Mouse (Mus musculus): ENCODE data around the gene Mcpt4. TPM values are rescaled to one million over a fixed set of nuclear protein-coding genes. Genes with fewer than 3 reads are reported as not detected.
"Not testable (repeated sequence)": the region's sequence is repeated elsewhere in the genome, so short reads cannot be mapped to it uniquely, and the experiment has no call there.

Mcpt4 gene
- polyA plus RNA-seq (2015; fragmentation: Nextera tagmentation; extraction: Ambion mirVana): 0.54 and 0.55 TPM in 2 replicates

GRCm38 (mm10) chr14:56062213-56062612 lies at the start of gene Mcpt4:
Mcpt4 (minus strand) TSS chr14:56062313.
- H3K4me1 ChIP-seq (ENCODE audit: control insufficient read depth, insufficient read depth, low read length); H3K36me3 ChIP-seq (ENCODE audit: control insufficient read depth, insufficient read depth); ATAC-seq (replicated peaks; ENCODE audit: extremely low read depth, insufficient read depth, low FRiP score); H3K9me3 ChIP-seq (replicated peaks; ENCODE audit: control insufficient read depth, low read length); H3K9ac ChIP-seq (ENCODE audit: low read length); H3K27ac ChIP-seq (ENCODE audit: low read length); H3K4me3 ChIP-seq (ENCODE audit: low read length); H3K4me2 ChIP-seq (ENCODE audit: low read depth, low read length); H3K27me3 ChIP-seq (ENCODE audit: control insufficient read depth, insufficient read depth, low read length): not testable (repeated sequence)
- WGBS: 35% methylated on average over 3 of the region's 3 CpGs

GRCm38 (mm10) chr14:56105447-56106180 lies 43.5 kb upstream of the Mcpt4 start:
- Histone ChIP-seq H3K4me2 (ENCODE audit: low read depth, low read length) (no peak overlapping the region), H3K9me3 (replicated peaks; ENCODE audit: control insufficient read depth, low read length) (no peaks in the 10 kb centered on the region), H3K4me3 (ENCODE audit: low read length) (no peak overlapping the region), H3K27me3 (ENCODE audit: control insufficient read depth, insufficient read depth, low read length) (no peaks in the 10 kb centered on the region), H3K4me1 (ENCODE audit: control insufficient read depth, insufficient read depth, low read length) (no peaks in the 10 kb centered on the region), H3K9ac (ENCODE audit: low read length) (no peak overlapping the region), H3K27ac (ENCODE audit: low read length) (no peak overlapping the region), H3K36me3 (ENCODE audit: control insufficient read depth, insufficient read depth) (no peaks in the 10 kb centered on the region)
- WGBS: 73% methylated on average over 13 of the region's 13 CpGs
- no peak for ATAC-seq (replicated peaks; ENCODE audit: extremely low read depth, insufficient read depth, low FRiP score)

DNA sequence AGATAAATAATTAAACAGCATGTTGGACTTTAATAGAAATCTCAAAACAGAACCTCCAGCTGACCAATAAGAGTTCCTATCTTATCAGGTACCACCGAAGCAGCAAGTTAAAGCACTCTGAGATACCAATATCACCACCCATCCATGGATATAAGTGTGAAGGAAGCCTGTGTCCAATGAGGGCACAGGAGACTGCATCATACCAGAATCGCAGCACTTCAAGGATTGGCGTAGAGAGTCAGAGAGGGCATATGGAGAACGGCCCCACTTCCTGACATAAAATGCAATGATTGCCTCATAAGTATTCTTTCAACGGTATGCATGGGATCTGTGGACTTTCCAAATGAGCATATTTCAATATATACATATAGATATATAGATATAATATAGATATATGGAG lies 42.9 kb upstream of the Mcpt4 start:
- Histone ChIP-seq H3K4me3 (ENCODE audit: low read length) (no peak overlapping the region), H3K27me3 (ENCODE audit: control insufficient read depth, insufficient read depth, low read length) (no peaks in the 10 kb centered on the region), H3K9ac (ENCODE audit: low read length) (no peak overlapping the region), H3K27ac (ENCODE audit: low read length) (no peak overlapping the region), H3K4me2 (ENCODE audit: low read depth, low read length) (no peak overlapping the region), H3K4me1 (ENCODE audit: control insufficient read depth, insufficient read depth, low read length) (no peaks in the 10 kb centered on the region), H3K9me3 (replicated peaks; ENCODE audit: control insufficient read depth, low read length) (no peaks in the 10 kb centered on the region), H3K36me3 (ENCODE audit: control insufficient read depth, insufficient read depth) (no peaks in the 10 kb centered on the region)
- no peak for ATAC-seq (replicated peaks; ENCODE audit: extremely low read depth, insufficient read depth, low FRiP score)
- 71% methylated on average over 5 of the region's 5 CpGs for WGBS

DNA sequence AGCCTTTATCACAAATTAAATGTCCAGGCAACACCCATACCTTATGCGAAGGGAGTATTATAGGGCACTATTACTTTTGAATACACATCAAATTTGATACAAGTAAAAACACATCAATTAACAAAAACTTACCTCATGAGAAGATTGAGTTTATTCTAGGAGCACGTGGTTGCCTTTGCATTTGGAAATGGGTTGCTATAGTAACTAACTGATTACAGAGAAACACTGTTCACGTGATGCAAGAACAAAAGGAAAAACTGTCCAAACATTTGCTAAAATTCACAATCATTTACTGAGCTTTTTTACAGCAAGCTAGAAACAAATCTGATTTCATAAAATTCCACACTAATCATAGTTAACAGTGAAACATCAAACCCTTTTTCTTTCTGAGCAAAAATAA lies 41.3 kb upstream of the Mcpt4 start:
- no peak overlapping the region for H3K4me2 ChIP-seq (ENCODE audit: low read depth, low read length)
- ATAC-seq (replicated peaks; ENCODE audit: extremely low read depth, insufficient read depth, low FRiP score): no peak
- H3K9me3 ChIP-seq (replicated peaks; ENCODE audit: control insufficient read depth, low read length): no peaks in the 10 kb centered on the region
- no peak overlapping the region for H3K9ac ChIP-seq (ENCODE audit: low read length)
- 62% methylated on average over 3 of the region's 3 CpGs for WGBS
- no peak overlapping the region for H3K27ac ChIP-seq (ENCODE audit: low read length)
- no peaks in the 10 kb centered on the region for H3K4me1 ChIP-seq (ENCODE audit: control insufficient read depth, insufficient read depth, low read length)
- H3K36me3 ChIP-seq (ENCODE audit: control insufficient read depth, insufficient read depth): no peaks in the 10 kb centered on the region
- H3K27me3 ChIP-seq (ENCODE audit: control insufficient read depth, insufficient read depth, low read length): no peaks in the 10 kb centered on the region
- H3K4me3 ChIP-seq (ENCODE audit: low read length): no peak overlapping the region

GRCm38 (mm10) chr14:56102386-56102785 lies 40.3 kb upstream of the Mcpt4 start, which contains the start of gene Ctsg:
Ctsg (minus strand) TSS chr14:56102574.
- H3K9ac ChIP-seq (ENCODE audit: low read length): no peak within 1 kb of the TSS
- no peak within 1 kb of the TSS for H3K27ac ChIP-seq (ENCODE audit: low read length)
- 61% methylated on average over 10 of the region's 10 CpGs for WGBS
- H3K4me3 ChIP-seq (ENCODE audit: low read length): no peak within 1 kb of the TSS
- ATAC-seq (replicated peaks; ENCODE audit: extremely low read depth, insufficient read depth, low FRiP score): no peak
- H3K36me3 ChIP-seq (ENCODE audit: control insufficient read depth, insufficient read depth): no peaks in the 10 kb centered on the region
- H3K4me1 ChIP-seq (ENCODE audit: control insufficient read depth, insufficient read depth, low read length): peaks cover 1% of the 10 kb centered on the region; the same call in 1 of the 2 replicates
- H3K9me3 ChIP-seq (replicated peaks; ENCODE audit: control insufficient read depth, low read length): no peaks in the 10 kb centered on the region
- no peak within 1 kb of the TSS for H3K4me2 ChIP-seq (ENCODE audit: low read depth, low read length)
- no peaks in the 10 kb centered on the region for H3K27me3 ChIP-seq (ENCODE audit: control insufficient read depth, insufficient read depth, low read length)

- Histone ChIP-seq H3K36me3 (ENCODE audit: control insufficient read depth, insufficient read depth) (no peaks in the 10 kb centered on the region), H3K4me3 (ENCODE audit: low read length) (no peak overlapping the region), H3K9me3 (replicated peaks; ENCODE audit: control insufficient read depth, low read length) (no peaks in the 10 kb centered on the region), H3K27ac (ENCODE audit: low read length) (no peak overlapping the region), H3K4me1 (ENCODE audit: control insufficient read depth, insufficient read depth, low read length) (peaks cover 3% of the 10 kb centered on the region; the same call in 1 of the 2 replicates), H3K9ac (ENCODE audit: low read length) (no peak overlapping the region), H3K27me3 (ENCODE audit: control insufficient read depth, insufficient read depth, low read length) (no peaks in the 10 kb centered on the region), H3K4me2 (ENCODE audit: low read depth, low read length) (no peak overlapping the region)
- ATAC-seq (replicated peaks; ENCODE audit: extremely low read depth, insufficient read depth, low FRiP score): no peak
- 81% methylated on average over 4 of the region's 4 CpGs for WGBS
Observed at GRCm38 (mm10) chr14:56098940-56099339, 36.8 kb upstream of the Mcpt4 start.

DNA sequence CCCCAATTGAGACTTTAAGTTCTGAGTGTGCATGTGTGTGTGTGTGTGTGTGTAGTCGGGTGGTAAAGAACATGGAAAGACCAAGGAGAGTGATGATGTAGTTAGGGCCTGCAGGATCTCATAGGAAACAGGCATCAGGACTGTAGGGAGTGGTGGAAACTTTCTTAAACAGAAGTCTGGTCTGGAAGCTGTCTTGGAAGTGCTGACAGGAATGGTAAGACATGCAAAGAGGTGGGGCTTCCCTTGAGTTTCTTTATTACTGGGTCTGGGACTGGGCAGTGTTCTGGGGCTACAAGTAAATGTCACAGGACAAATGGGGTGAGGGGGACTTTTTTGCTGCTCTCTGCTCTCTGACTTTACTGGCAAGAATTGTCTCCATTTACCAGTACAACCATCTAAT lies 35.5 kb upstream of the Mcpt4 start:
- Histone ChIP-seq H3K9me3 (replicated peaks; ENCODE audit: control insufficient read depth, low read length) (no peaks in the 10 kb centered on the region), H3K36me3 (ENCODE audit: control insufficient read depth, insufficient read depth) (no peaks in the 10 kb centered on the region), H3K27ac (ENCODE audit: low read length) (no peak overlapping the region), H3K27me3 (ENCODE audit: control insufficient read depth, insufficient read depth, low read length) (no peaks in the 10 kb centered on the region), H3K4me2 (ENCODE audit: low read depth, low read length) (no peak overlapping the region), H3K4me3 (ENCODE audit: low read length) (no peak overlapping the region), H3K9ac (ENCODE audit: low read length) (no peak overlapping the region), H3K4me1 (ENCODE audit: control insufficient read depth, insufficient read depth, low read length) (peaks cover 3% of the 10 kb centered on the region; the same call in 1 of the 2 replicates)
- WGBS: 37% methylated on average over 1 of the region's 1 CpGs
- ATAC-seq (replicated peaks; ENCODE audit: extremely low read depth, insufficient read depth, low FRiP score): peak; percentile 18; the same call in 1 of the 2 replicates

GRCm38 (mm10) chr14:56093353-56093752 lies 31.2 kb upstream of the Mcpt4 start:
- 66% methylated on average over 2 of the region's 2 CpGs for WGBS
- Histone ChIP-seq H3K36me3 (ENCODE audit: control insufficient read depth, insufficient read depth) (no peaks in the 10 kb centered on the region), H3K9me3 (replicated peaks; ENCODE audit: control insufficient read depth, low read length) (no peaks in the 10 kb centered on the region), H3K27ac (ENCODE audit: low read length) (no peak overlapping the region), H3K4me1 (ENCODE audit: control insufficient read depth, insufficient read depth, low read length) (peaks cover 3% of the 10 kb centered on the region; the same call in 1 of the 2 replicates), H3K27me3 (ENCODE audit: control insufficient read depth, insufficient read depth, low read length) (no peaks in the 10 kb centered on the region), H3K4me2 (ENCODE audit: low read depth, low read length) (no peak overlapping the region), H3K9ac (ENCODE audit: low read length) (no peak overlapping the region), H3K4me3 (ENCODE audit: low read length) (no peak overlapping the region)
- ATAC-seq (replicated peaks; ENCODE audit: extremely low read depth, insufficient read depth, low FRiP score): no peak

DNA sequence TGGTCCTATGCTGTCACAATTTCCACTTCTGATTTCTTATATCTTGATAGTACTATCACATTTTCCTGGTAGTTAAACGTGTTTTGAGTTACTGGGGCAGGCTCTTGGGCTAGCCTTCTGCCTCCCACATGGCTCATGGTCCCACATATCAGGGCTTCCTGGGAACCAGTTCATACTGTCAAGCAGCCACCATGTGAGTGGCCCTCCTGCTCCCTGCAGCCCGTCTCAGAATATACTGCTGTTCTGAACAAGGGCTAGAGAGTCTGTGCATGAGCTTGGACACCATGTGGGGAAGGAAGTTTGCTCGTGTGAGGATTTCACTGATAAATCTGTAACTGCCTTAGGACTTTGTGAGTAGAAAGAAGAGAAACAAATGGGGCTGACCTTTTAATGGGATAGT lies 24.6 kb upstream of the Mcpt4 start:
- H3K4me1 ChIP-seq (ENCODE audit: control insufficient read depth, insufficient read depth, low read length): no peaks in the 10 kb centered on the region
- H3K4me2 ChIP-seq (ENCODE audit: low read depth, low read length): no peak overlapping the region
- H3K27ac ChIP-seq (ENCODE audit: low read length): no peak overlapping the region
- ATAC-seq (replicated peaks; ENCODE audit: extremely low read depth, insufficient read depth, low FRiP score): no peak
- H3K36me3 ChIP-seq (ENCODE audit: control insufficient read depth, insufficient read depth): no peaks in the 10 kb centered on the region
- H3K9ac ChIP-seq (ENCODE audit: low read length): no peak overlapping the region
- no peaks in the 10 kb centered on the region for H3K9me3 ChIP-seq (replicated peaks; ENCODE audit: control insufficient read depth, low read length)
- H3K4me3 ChIP-seq (ENCODE audit: low read length): no peak overlapping the region
- H3K27me3 ChIP-seq (ENCODE audit: control insufficient read depth, insufficient read depth, low read length): no peaks in the 10 kb centered on the region
- 61% methylated on average over 3 of the region's 3 CpGs for WGBS
